Mouse (Mus musculus) MEL (cell line): ENCODE data around the gene Pmf1. TPM values are rescaled to one million over a fixed set of nuclear protein-coding genes. Genes with fewer than 3 reads are reported as not detected.

Experiments used
- DNase-seq: peaks from one replicate; pipeline ENCODE4 v3.0.0; 2011; ENCODE audit warnings: low read depth, low spot score
- H3K27ac ChIP-seq: 2 replicates; pipeline ENCODE4 v1.5.1; 2012; ENCODE audit warnings: low read depth, mild to moderate bottlenecking, control low read depth, low read length, moderate library complexity; ENCODE audit not compliant: control insufficient read depth
- H3K27me3 ChIP-seq, 2 experiments: fragments of 150-350 bp in 1 of 2; sonication (generic) in 1 of 2; 2 replicates each; pipeline ENCODE4 v1.6.1; 2012; ENCODE audit warnings: low read length in 2 of 2, mild to moderate bottlenecking in 2 of 2, improper control_type of control experiment in 1 of 2, moderate library complexity in 1 of 2; ENCODE audit not compliant: insufficient read depth in 2 of 2, control insufficient read depth in 1 of 2
- H3K36me3 ChIP-seq, 2 experiments: 2 replicates each; pipeline ENCODE4 v1.6.1; 2012 to 2014; ENCODE audit warnings: low read length in 2 of 2, improper control_type of control experiment in 1 of 2, inconsistent platforms in 1 of 2, mild to moderate bottlenecking in 1 of 2; ENCODE audit not compliant: insufficient read depth in 2 of 2, control insufficient read depth in 1 of 2
- H3K4me1 ChIP-seq, 2 experiments: fragments of 150-350 bp in 1 of 2; sonication (generic) in 1 of 2; 2 replicates each; pipeline ENCODE4 v1.6.1; 2012; ENCODE audit warnings: low read length in 2 of 2, improper control_type of control experiment in 1 of 2, mild to moderate bottlenecking in 1 of 2; ENCODE audit not compliant: insufficient read depth in 2 of 2, control insufficient read depth in 1 of 2
- H3K4me3 ChIP-seq, 2 experiments: fragments of 150-350 bp in 1 of 2; sonication (generic) in 1 of 2; 2 replicates each; pipeline ENCODE4 v1.5.1; 2012; ENCODE audit warnings: low read depth in 2 of 2, low read length in 2 of 2, mild to moderate bottlenecking in 2 of 2, moderate library complexity in 2 of 2, control low read depth in 1 of 2, improper control_type of control experiment in 1 of 2; ENCODE audit not compliant: control insufficient read depth in 1 of 2, insufficient read depth in 1 of 2
- H3K79me2 ChIP-seq: 2 replicates; pipeline ENCODE4 v1.6.1; 2012; ENCODE audit warnings: mild to moderate bottlenecking, low read length, moderate library complexity; ENCODE audit not compliant: control insufficient read depth, poor library complexity, insufficient read depth
- H3K9ac ChIP-seq: 2 replicates; pipeline ENCODE4 v1.6.1; 2012; ENCODE audit warnings: low read depth, mild to moderate bottlenecking, control low read depth, low read length, moderate library complexity; ENCODE audit not compliant: control insufficient read depth, poor library complexity, severe bottlenecking
- H3K9me3 ChIP-seq: fragments of 150-350 bp; sonication (generic); replicated peaks from 2 replicates; pipeline ENCODE4 v1.6.1; 2012; ENCODE audit warnings: mild to moderate bottlenecking, low read length, improper control_type of control experiment, moderate library complexity; ENCODE audit not compliant: insufficient read depth
- CHD1 ChIP-seq: IDR thresholded peaks from 2 replicates; pipeline ENCODE4 v1.6.1; 2012; ENCODE audit warnings: low read depth, mild to moderate bottlenecking, inconsistent platforms, low read length, improper control_type of control experiment
- CTCF ChIP-seq, 3 experiments: IDR thresholded peaks in 2 of 3; conservative IDR thresholded peaks in 1 of 3; 2 replicates each; pipeline ENCODE4 v1.5.1; 2011 to 2012; ENCODE audit warnings: low read length in 3 of 3, low read depth in 2 of 3, mild to moderate bottlenecking in 2 of 3, improper control_type of control experiment in 1 of 3, inconsistent platforms in 1 of 3, mixed read lengths in 1 of 3, moderate library complexity in 1 of 3; ENCODE audit not compliant: control insufficient read depth in 1 of 3, insufficient read depth in 1 of 3, poor library complexity in 1 of 3, severe bottlenecking in 1 of 3
- E2F4 ChIP-seq: IDR thresholded peaks from 2 replicates; pipeline ENCODE4 v1.6.1; 2011; ENCODE audit warnings: low read depth, low read length, improper control_type of control experiment, borderline replicate concordance
- ELF1 ChIP-seq: IDR thresholded peaks from 2 replicates; pipeline ENCODE4 v1.6.1; 2014; ENCODE audit warnings: low read depth, mild to moderate bottlenecking, inconsistent platforms, low read length, improper control_type of control experiment, moderate library complexity
- EP300 ChIP-seq, 2 experiments: IDR thresholded peaks; 2 replicates each; pipeline ENCODE4 v1.6.1; 2011; ENCODE audit warnings: improper control_type of control experiment in 2 of 2, low read length in 2 of 2, low read depth in 1 of 2, mild to moderate bottlenecking in 1 of 2
- GABPA ChIP-seq: IDR thresholded peaks from 2 replicates; pipeline ENCODE4 v1.6.1; 2012; ENCODE audit warnings: low read depth, mild to moderate bottlenecking, inconsistent platforms, low read length, improper control_type of control experiment, moderate library complexity
- GATA1 ChIP-seq: IDR thresholded peaks from 2 replicates; pipeline ENCODE4 v1.6.1; 2011; ENCODE audit warnings: low read depth, low read length, improper control_type of control experiment
- HCFC1 ChIP-seq: IDR thresholded peaks from 2 replicates; pipeline ENCODE4 v1.6.1; 2012; ENCODE audit warnings: low read depth, mild to moderate bottlenecking, inconsistent platforms, low read length, improper control_type of control experiment, moderate library complexity
- JUND ChIP-seq: IDR thresholded peaks from 2 replicates; pipeline ENCODE4 v1.6.1; 2011; ENCODE audit warnings: low read depth, mild to moderate bottlenecking, improper control_type of control experiment, low read length
- KAT2A ChIP-seq: conservative IDR thresholded peaks from 2 replicates; pipeline ENCODE4 v1.6.1; 2012; ENCODE audit warnings: low read depth, low read length, improper control_type of control experiment, inconsistent platforms
- MAFK ChIP-seq: IDR thresholded peaks from 2 replicates; pipeline ENCODE4 v1.6.1; 2011; ENCODE audit warnings: low read depth, mild to moderate bottlenecking, low read length, improper control_type of control experiment, borderline replicate concordance
- MAX ChIP-seq: IDR thresholded peaks from 2 replicates; pipeline ENCODE4 v1.6.1; 2011; ENCODE audit warnings: low read length, improper control_type of control experiment
- MAZ ChIP-seq: IDR thresholded peaks from 2 replicates; pipeline ENCODE4 v1.6.1; 2012; ENCODE audit warnings: low read depth, mild to moderate bottlenecking, inconsistent platforms, low read length, improper control_type of control experiment
- MEF2A ChIP-seq: IDR thresholded peaks from 2 replicates; pipeline ENCODE4 v1.6.1; 2014; ENCODE audit warnings: low read depth, mild to moderate bottlenecking, inconsistent platforms, low read length, improper control_type of control experiment; ENCODE audit not compliant: poor library complexity, insufficient replicate concordance, severe bottlenecking; ENCODE audit errors: extremely low read depth
- MYB ChIP-seq: IDR thresholded peaks from 2 replicates; pipeline ENCODE4 v1.6.1; 2011; ENCODE audit warnings: mild to moderate bottlenecking, low read depth, low read length, improper control_type of control experiment
- NRF1 ChIP-seq: IDR thresholded peaks from 2 replicates; pipeline ENCODE4 v1.6.1; 2014; ENCODE audit warnings: low read depth, mild to moderate bottlenecking, inconsistent platforms, low read length, improper control_type of control experiment, moderate library complexity; ENCODE audit not compliant: poor library complexity, insufficient read depth, severe bottlenecking
- POLR2A ChIP-seq, 2 experiments: IDR thresholded peaks; 2 replicates each; pipeline ENCODE4 v1.6.1; 2011 to 2012; ENCODE audit warnings: low read length in 2 of 2, mild to moderate bottlenecking in 2 of 2, control low read depth in 1 of 2, improper control_type of control experiment in 1 of 2, low read depth in 1 of 2, moderate library complexity in 1 of 2; ENCODE audit not compliant: control insufficient read depth in 1 of 2, insufficient read depth in 1 of 2, poor library complexity in 1 of 2
- POLR2AphosphoS2 ChIP-seq: IDR thresholded peaks from 2 replicates; pipeline ENCODE4 v1.6.1; 2011; ENCODE audit warnings: low read length, improper control_type of control experiment
- POLR2AphosphoS5 ChIP-seq: IDR thresholded peaks from 2 replicates; pipeline ENCODE4 v1.6.1; 2012; ENCODE audit warnings: low read depth, borderline replicate concordance, mild to moderate bottlenecking, inconsistent platforms, low read length, moderate library complexity, mixed read lengths
- RAD21 ChIP-seq: IDR thresholded peaks from 2 replicates; pipeline ENCODE4 v1.6.1; 2011; ENCODE audit warnings: mild to moderate bottlenecking, low read depth, low read length, improper control_type of control experiment
- RCOR1 ChIP-seq: IDR thresholded peaks from 2 replicates; pipeline ENCODE4 v1.6.1; 2012; ENCODE audit warnings: low read depth, mild to moderate bottlenecking, inconsistent platforms, low read length, improper control_type of control experiment
- SIN3A ChIP-seq: IDR thresholded peaks from 2 replicates; pipeline ENCODE4 v1.6.1; 2012; ENCODE audit warnings: low read length, improper control_type of control experiment, inconsistent platforms
- SMC3 ChIP-seq: IDR thresholded peaks from 2 replicates; pipeline ENCODE4 v1.6.1; 2011; ENCODE audit warnings: low read depth, low read length, improper control_type of control experiment
- TBP ChIP-seq: IDR thresholded peaks from 2 replicates; pipeline ENCODE4 v1.8.0; 2011; ENCODE audit warnings: low read depth, low read length, improper control_type of control experiment
- TCF12 ChIP-seq: IDR thresholded peaks from 2 replicates; pipeline ENCODE4 v1.6.1; 2014; ENCODE audit warnings: low read depth, mild to moderate bottlenecking, inconsistent platforms, low read length, improper control_type of control experiment, moderate library complexity
- UBTF ChIP-seq: IDR thresholded peaks from 2 replicates; pipeline ENCODE4 v1.6.1; 2012; ENCODE audit warnings: low read depth, mild to moderate bottlenecking, inconsistent platforms, low read length, improper control_type of control experiment, moderate library complexity, borderline replicate concordance; ENCODE audit not compliant: insufficient read depth
- USF2 ChIP-seq, 2 experiments: IDR thresholded peaks; 2 replicates each; pipeline ENCODE4 v1.6.1; 2011 to 2012; ENCODE audit warnings: improper control_type of control experiment in 2 of 2, low read length in 2 of 2, borderline replicate concordance in 1 of 2, inconsistent platforms in 1 of 2, low read depth in 1 of 2, mild to moderate bottlenecking in 1 of 2; ENCODE audit not compliant: insufficient read depth in 1 of 2
- ZC3H11A ChIP-seq: IDR thresholded peaks from 2 replicates; pipeline ENCODE4 v1.6.1; 2012; ENCODE audit warnings: low read depth, mild to moderate bottlenecking, inconsistent platforms, low read length, improper control_type of control experiment
- ZKSCAN1 ChIP-seq: IDR thresholded peaks from 2 replicates; pipeline ENCODE4 v1.6.1; 2012; ENCODE audit warnings: low read depth, mild to moderate bottlenecking, inconsistent platforms, low read length, improper control_type of control experiment, moderate library complexity
- ZNF384 ChIP-seq: IDR thresholded peaks from 2 replicates; pipeline ENCODE4 v1.6.1; 2012; ENCODE audit warnings: low read depth, mild to moderate bottlenecking, inconsistent platforms, low read length, improper control_type of control experiment
- polyA plus RNA-seq, 2 experiments: library from polyadenylated mRNA; stranded (reverse) in 1 of 2; unstranded in 1 of 2; fragments of >175 nt in 1 of 2; fragments of >200 nt in 1 of 2; gene quantifications; 2 replicates each; pipeline versions ENCODE4 v1.2.1 to v1.2.4; 2012; ENCODE audit warnings: low replicate concordance in 2 of 2, low read depth in 1 of 2; ENCODE audit not compliant: insufficient read length in 2 of 2, insufficient read depth in 1 of 2, missing spikeins in 1 of 2
- total RNA-seq: library from RNA; depleted of rRNA; stranded (reverse); fragments of 300-350 nt; gene quantifications from 2 replicates; pipeline ENCODE4 v1.2.3, GENCODE M21; 2012

The Pmf1 gene
- total and polyA plus RNA-seq, 3 experiments: 144 to 357 TPM; not detected in 1

DNA sequence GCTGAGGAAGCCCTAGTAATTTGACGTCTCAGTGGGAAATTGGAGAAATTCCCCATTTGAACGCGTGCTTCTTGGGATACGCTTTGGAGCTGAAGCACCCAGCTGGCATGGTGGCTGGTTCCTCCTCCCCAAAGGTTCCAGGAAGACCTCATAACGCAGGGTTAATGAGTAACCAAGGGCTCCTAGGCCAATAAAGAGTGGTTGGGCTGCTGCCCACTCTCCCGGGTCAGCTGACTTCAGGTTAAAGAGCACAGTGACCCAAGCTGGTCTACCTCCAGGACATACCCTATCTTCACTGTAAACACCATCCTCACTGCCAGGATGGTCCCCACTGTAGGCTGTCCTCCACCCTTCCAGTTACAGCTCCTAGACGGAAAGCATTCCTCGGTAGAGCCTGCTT, 46.2 kb upstream of the Pmf1 start:
- Histone ChIP-seq H3K27me3 (no peaks in the 10 kb centered on the region), H3K27ac (no peak overlapping the region), H3K9me3 (no peaks in the 10 kb centered on the region), H3K4me3 (no peak overlapping the region), H3K36me3 (peaks cover 0 to 40% of the 10 kb centered on the region in 2 experiments; a peak in 2 of 4 replicates), H3K79me2 (no peaks in the 10 kb centered on the region), H3K4me1 (peaks cover 20 to 50% of the 10 kb centered on the region in 2 experiments), H3K9ac (peak overlapping the region; percentile 2; the same call in 1 of the 2 replicates)
- TF ChIP-seq SMC3: no peak
- DNase-seq: no peak

DNA sequence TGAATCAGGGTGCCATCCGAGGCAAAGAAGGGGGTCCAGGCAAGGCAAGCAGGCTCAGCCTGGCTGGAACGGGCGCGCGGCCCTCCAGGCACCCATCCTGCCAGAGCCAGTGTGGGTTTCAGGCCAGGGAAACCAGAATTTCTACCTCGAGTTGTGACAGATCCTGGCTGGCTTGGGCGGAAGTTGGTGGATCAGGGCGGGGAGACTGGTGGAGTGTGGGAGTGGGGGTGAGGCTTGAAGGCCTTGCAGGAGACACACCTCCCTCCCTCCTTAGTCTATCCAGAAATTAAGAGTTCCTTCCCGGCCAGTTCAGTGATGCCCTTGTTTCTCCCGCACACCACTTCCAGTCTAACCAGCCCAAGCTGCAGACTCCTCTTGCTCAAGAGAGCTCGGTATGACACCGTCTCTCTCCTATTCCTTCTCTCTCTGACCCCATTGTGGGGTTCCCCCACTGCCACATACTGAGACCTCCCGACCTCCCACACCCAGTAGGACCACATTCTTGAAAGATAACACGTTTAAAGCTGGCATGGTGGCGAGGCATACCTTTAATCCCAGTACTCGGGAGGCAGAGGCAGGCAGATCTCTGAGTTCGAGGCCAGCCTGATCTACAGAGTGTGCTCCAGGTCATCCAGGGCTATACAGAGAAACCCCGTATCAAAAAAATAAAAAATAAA, 45.6 kb upstream of the Pmf1 start:
- peak; percentile 83 for DNase-seq
- Histone ChIP-seq H3K79me2 (no peaks in the 10 kb centered on the region), H3K4me3 (peak overlapping the region; percentile 40 to 48), H3K27ac (peak overlapping the region; percentile 89), H3K36me3 (peaks cover 0 to 40% of the 10 kb centered on the region in 2 experiments; a peak in 2 of 4 replicates), H3K9ac (peak overlapping the region; percentile 78), H3K27me3 (no peaks in the 10 kb centered on the region), H3K4me1 (peaks cover 20 to 50% of the 10 kb centered on the region in 2 experiments), H3K9me3 (no peaks in the 10 kb centered on the region)
- TF ChIP-seq POLR2AphosphoS5: no peak
- TF ChIP-seq POLR2AphosphoS2: no peak
- TF ChIP-seq NRF1: no peak
- TF ChIP-seq HCFC1: no peak
- TF ChIP-seq KAT2A: no peak
- no peak for TF ChIP-seq MAFK
- no peak for TF ChIP-seq ZNF384
- 0 out of 2 replicates have a peak, but pooled peaks have one; percentile 26 for TF ChIP-seq RCOR1
- no peak for TF ChIP-seq EP300 (IDR thresholded peaks at IDR 0.05; ENCODE audit: low read depth in 1 of 2, low read length in 2 of 2)
- no peak for TF ChIP-seq UBTF
- TF ChIP-seq SIN3A: 0 out of 2 replicates have a peak, but pooled peaks have one; percentile 1
- no peak for TF ChIP-seq MYB
- TF ChIP-seq GATA1: no peak
- no peak for TF ChIP-seq CTCF (IDR thresholded peaks at IDR 0.05 in 2 of 3, conservative IDR thresholded peaks at IDR 0.05 in 1 of 3; ENCODE audit: control insufficient read depth in 1 of 3, insufficient read depth in 1 of 3, low read depth in 2 of 3, low read length in 3 of 3, poor library complexity in 1 of 3, severe bottlenecking in 1 of 3)
- TF ChIP-seq RAD21: no peak
- TF ChIP-seq MAX: no peak; the same call in 1 of the 2 replicates
- peak; percentile 19 for TF ChIP-seq MAZ
- no peak; the same call in 1 of the 2 replicates for TF ChIP-seq ZC3H11A
- TF ChIP-seq TCF12: no peak
- TF ChIP-seq GABPA: no peak
- TF ChIP-seq JUND: 0 out of 2 replicates have a peak, but pooled peaks have one; percentile 12
- TF ChIP-seq POLR2A (IDR thresholded peaks at IDR 0.05; ENCODE audit: control insufficient read depth in 1 of 2, insufficient read depth in 1 of 2, low read depth in 1 of 2, low read length in 2 of 2, poor library complexity in 1 of 2): no peak; a peak in 1 of 4 replicates
- TF ChIP-seq TBP: 0 out of 2 replicates have a peak, but pooled peaks have one; percentile 0
- no peak for TF ChIP-seq CHD1
- no peak for TF ChIP-seq MEF2A
- peak; percentile 91 for TF ChIP-seq ZKSCAN1
- no peak for TF ChIP-seq E2F4
- TF ChIP-seq ELF1: no peak
- TF ChIP-seq USF2 (IDR thresholded peaks at IDR 0.05; ENCODE audit: borderline replicate concordance in 1 of 2, insufficient read depth in 1 of 2, low read depth in 1 of 2, low read length in 2 of 2): no peak
